Mouse (Mus musculus): ENCODE measurements around the gene Ppp4r4.
"Not testable (repeated sequence)": the region's sequence is repeated elsewhere in the genome, so short reads cannot be mapped to it uniquely, and the experiment has no call there.

Ppp4r4 gene

DNA sequence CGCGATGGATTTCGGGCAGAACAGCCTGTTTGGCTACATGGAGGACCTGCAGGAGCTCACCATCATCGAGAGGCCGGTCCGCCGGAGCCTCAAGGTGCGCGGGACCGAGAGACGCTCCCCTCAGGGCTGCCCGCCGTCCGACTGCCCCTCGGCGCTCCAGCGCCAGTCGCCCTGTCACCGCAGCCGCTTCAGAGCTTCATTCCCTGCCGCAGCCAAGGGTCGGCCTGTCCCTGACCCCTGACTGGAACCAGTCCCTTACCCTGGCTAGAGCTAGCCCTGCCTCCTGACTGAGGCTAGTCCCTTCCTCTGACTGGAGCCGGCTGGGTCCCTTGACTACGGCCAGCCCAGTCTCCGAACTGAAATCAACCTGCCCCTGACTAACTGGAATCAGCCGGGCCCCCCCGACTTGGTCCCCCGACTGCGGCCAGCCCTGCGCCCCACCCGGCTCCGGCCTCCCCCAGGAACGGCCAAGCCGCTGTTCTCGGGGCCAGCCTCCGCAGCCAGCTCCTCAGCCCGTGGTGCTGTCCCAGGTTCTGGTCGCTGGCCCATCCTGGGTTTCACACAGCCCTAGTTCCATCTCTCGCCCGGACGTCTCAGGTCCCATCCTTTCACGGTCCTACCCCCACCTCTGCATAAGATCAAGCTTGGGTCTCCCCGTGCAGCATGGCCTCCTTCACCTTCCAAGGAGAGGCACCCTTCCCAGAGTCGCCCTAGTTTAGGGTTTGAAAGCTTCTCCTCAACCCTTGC lies 739 bp downstream of the Ppp4r4 start:
- DNase-seq (ENCODE audit: low read depth) = no peak

DNA sequence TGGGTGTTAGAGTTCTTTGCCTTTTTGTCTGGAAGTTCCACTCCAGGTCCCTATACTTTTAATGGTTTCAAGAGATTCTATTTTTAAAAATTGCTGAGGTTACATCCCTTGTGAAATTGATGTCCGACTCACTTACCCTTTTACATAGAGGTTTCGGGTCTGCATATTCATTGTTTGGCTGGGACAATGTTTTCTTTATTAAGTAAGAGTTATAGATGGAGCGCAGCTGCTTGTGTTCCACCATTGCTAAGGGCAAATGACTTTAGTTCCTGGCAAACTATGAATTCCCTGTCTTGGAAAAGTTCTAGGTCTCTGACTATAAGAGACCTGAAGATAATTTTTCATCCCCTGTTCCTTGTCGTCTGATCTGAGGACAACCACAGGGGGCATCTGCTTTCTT lies 8.3 kb downstream of the Ppp4r4 start:
- DNase-seq (ENCODE audit: low read depth) = no peak

DNA sequence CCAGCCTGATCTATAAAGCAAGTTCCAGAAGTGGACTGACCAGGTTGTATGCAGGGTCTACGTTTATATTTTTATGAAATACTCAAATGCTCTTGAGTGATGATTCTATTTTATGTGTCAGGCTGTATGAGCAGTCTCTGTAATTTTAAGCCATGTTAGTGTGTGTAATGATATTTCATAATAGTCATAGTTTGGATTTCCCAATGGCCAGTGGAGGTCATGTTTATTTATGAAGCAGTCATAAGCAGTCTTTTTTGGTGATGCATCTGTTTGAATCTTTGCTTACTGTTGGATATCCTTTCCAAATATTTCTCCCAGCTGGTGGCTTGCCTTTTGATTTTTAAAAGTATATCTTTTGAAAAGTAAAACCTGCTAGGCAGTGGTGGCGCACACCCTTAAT lies 11.3 kb downstream of the Ppp4r4 start:
- no peak for DNase-seq (ENCODE audit: low read depth)

- no peak for DNase-seq (ENCODE audit: low read depth)
Measured at GRCm38 (mm10) chr12:103544213-103544612, 12.1 kb downstream of the Ppp4r4 start.

- DNase-seq (ENCODE audit: low read depth) = no peak
Measured at GRCm38 (mm10) chr12:103547438-103547837, 15.4 kb downstream of the Ppp4r4 start.

DNA sequence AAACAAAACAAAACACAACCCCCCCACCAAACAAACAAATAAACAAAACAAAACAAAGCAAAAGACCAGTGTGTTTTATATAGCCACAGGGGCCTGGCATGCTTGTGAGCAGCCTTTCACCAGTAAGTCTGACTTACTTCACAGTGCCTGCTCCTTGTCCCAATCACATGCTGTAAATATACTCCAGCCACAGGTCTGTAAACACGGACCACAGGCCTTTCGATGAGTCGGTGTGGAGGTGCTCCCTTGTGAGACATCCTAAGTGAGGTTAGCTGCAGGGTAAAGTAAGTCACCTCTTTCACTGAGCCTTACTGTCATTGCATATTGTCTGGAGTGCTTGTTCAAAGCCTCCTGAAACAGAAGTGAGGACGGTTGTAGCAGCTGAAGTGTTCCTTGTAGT lies 16.4 kb downstream of the Ppp4r4 start:
- no peak for DNase-seq (ENCODE audit: low read depth)

DNA sequence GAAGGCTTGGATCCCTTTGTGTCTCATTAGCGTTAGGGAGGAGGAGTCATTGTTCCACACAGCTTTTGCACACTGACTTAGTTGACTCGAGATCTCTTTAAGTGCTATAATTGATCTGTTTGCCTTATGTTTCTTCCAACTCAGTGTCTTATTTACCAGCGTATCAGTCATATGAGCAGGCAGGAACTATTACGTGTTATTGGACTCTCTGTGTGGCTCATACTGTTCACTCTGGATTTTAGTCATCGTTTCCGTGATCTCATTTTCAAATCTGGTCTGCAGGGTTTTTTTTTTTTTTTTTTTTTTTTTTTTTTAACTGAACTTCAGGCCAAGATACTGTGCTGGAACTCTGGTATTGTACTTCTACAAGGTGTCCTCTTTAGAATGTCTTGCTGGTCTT lies 18.0 kb downstream of the Ppp4r4 start:
- peak; percentile 23 for DNase-seq (ENCODE audit: low read depth)

- DNase-seq (ENCODE audit: low read depth) = no peak
Measured at GRCm38 (mm10) chr12:103551422-103551821, 19.3 kb downstream of the Ppp4r4 start.

- DNase-seq (ENCODE audit: low read depth) = no peak
Measured at GRCm38 (mm10) chr12:103552506-103552905, 20.4 kb downstream of the Ppp4r4 start.

- DNase-seq (ENCODE audit: low read depth) = no peak
Measured at GRCm38 (mm10) chr12:103553497-103553896, 21.4 kb downstream of the Ppp4r4 start.

DNA sequence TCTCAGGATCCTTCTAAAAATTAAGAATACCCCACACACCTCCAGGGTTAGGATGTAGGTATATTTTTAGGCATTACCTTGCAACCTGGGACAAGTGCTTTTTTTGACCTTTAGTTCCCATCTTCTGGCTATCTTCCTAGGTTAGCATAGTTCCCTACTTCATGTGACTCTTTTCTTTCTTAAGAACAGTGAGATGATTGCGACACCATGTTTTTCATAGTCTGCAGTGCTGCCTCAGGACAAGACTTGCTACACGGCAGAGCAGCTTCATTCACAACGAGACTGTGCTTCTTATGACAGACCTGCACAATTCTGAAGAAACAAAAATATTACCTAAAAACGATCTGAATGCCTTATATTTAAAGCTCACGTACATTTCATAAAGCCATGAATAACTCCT lies 24.8 kb downstream of the Ppp4r4 start:
- DNase-seq (ENCODE audit: low read depth) = no peak

- DNase-seq (ENCODE audit: low read depth) = no peak
Measured at GRCm38 (mm10) chr12:103564726-103565125, 32.6 kb downstream of the Ppp4r4 start.

- DNase-seq (ENCODE audit: low read depth) = no peak
Measured at GRCm38 (mm10) chr12:103565151-103565550, 33.1 kb downstream of the Ppp4r4 start.

GRCm38 (mm10) chr12:103567129-103567528 lies 35.0 kb downstream of the Ppp4r4 start:
- DNase-seq (ENCODE audit: low read depth) = no peak

DNA sequence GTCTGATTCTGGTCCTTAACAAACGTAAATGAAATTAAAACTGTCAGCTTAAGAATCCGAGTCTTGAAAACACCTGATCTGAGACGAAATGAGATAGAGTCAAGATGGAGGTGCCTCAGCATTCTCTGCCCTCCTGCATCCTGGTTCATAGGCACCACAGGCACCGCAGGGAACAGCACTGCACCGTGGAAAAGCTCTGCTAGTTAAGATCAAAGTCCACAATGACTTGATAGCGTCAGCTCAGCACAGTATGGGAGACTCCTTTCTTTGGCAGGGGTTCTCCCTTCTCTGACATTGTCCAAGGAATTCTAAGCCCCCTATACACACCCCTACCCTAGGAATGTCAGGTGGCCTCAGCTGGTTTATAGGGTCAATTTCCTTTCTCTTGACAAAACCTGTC lies 37.6 kb downstream of the Ppp4r4 start:
- no peak for DNase-seq (ENCODE audit: low read depth)

- DNase-seq (ENCODE audit: low read depth) = not testable (repeated sequence)
Measured at GRCm38 (mm10) chr12:103578148-103578547, 46.1 kb downstream of the Ppp4r4 start.

GRCm38 (mm10) chr12:103583771-103584170 lies 51.7 kb downstream of the Ppp4r4 start:
- no peak for DNase-seq (ENCODE audit: low read depth)

GRCm38 (mm10) chr12:103598411-103598810 lies 66.3 kb downstream of the Ppp4r4 start:
- no peak for DNase-seq (ENCODE audit: low read depth)

DNA sequence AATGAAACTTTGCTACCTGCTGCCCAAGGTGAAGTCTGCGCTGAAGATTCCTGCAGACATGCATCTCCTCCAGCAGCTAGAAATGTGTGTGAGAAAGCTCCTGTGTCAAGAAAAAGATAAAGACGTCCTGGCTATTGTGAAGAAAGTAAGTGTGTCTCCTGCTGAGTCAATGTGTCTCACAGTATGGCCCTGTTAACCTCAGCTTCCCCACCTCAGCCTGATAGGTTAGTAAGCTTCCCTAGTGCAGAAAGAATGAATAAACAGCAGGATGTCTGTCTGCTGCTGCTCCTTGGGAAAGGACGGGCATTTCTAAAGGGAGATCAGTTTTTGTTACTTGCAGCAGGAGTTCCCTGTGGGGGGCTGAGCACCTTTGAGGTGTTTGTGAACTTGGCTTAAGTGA lies 68.3 kb downstream of the Ppp4r4 start:
- DNase-seq (ENCODE audit: low read depth) = no peak

DNA sequence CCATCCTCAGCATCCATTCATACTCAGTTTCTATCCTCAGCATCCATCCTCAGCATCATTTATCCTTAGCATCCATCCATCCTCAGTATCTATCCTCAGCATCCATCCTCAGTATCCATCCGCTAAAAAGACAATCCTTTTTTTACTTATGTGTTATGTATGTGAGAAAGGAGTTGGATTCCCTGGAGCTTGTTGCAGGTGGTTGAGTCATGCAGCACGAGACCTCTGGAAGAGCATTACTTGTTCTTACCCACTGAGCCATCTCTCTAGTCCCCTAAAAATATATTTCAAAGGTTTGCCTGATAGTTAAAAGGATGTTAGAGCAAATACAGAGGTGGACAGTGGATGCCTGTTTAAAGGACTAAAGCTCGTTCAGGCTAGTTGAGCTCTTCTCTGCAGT lies 69.8 kb downstream of the Ppp4r4 start:
- no peak for DNase-seq (ENCODE audit: low read depth)

- DNase-seq (ENCODE audit: low read depth) = no peak
Measured at GRCm38 (mm10) chr12:103615141-103615540, 83.1 kb downstream of the Ppp4r4 start.

DNA sequence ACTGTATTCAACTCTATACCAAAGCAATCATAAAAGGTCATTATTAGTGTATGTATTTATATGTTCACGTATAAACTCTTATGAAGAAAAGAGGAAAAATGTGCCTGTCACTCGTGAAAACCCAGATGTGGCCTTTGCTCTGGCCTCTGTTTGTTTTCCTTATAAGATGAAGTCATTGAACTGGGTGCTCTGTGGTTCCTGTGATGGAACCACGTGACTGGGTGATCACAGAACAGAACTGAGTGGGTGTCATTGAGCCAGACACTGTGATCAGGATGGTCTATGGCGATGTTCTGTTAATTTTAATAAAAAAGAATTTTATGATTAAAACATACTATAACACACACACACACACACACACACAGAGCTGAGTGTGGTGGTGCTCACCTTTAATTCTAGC lies 83.7 kb downstream of the Ppp4r4 start:
- no peak for DNase-seq (ENCODE audit: low read depth)

DNA sequence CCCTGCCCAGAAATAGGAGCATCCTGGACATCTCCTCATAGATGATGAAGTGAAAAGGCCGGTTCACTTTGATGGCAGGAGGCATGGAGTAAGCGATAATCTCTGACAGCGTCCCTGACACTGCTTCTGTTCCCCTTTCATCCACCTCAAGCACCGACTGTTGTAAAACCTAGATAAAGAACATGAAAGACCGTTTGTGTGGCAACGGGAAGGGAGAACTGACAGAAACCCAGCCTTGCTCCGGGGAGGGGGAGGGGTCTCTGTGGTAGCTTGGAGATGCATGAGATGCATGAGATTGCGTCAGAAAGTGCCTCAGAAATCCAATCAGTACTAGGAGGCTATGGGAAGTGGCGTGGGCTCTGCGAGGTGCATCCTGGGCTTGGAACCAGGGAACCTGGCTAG lies 84.8 kb downstream of the Ppp4r4 start:
- no peak for DNase-seq (ENCODE audit: low read depth)

GRCm38 (mm10) chr12:103631203-103631612 lies 99.1 kb downstream of the Ppp4r4 start, which contains the start of gene Serpina10:
Gene Serpina10 (minus strand): TSS chr12:103631444.
- no peak for DNase-seq (ENCODE audit: low read depth)

Data from fibroblast of lung, adult 2 months (primary cell).